Mouse (Mus musculus) CH12.LX (cell line): ENCODE results near the gene Chp1. TPM values are rescaled to one million over a fixed set of nuclear protein-coding genes. Genes with fewer than 3 reads are reported as not detected.

Experiments
- DNase-seq: peaks from one replicate; pipeline ENCODE4 v3.0.0-alpha.2; 2013; ENCODE audit errors: extremely low read depth
- H3K27ac ChIP-seq: 2 replicates; pipeline ENCODE4 v1.5.1; 2012; ENCODE audit warnings: low read depth, mild to moderate bottlenecking, control low read depth, moderate library complexity; ENCODE audit not compliant: insufficient read depth
- H3K27me3 ChIP-seq: replicated peaks from 2 replicates; pipeline ENCODE3; 2012; ENCODE audit warnings: inconsistent platforms
- H3K36me3 ChIP-seq, 2 experiments: replicated peaks in 1 of 2; 2 replicates each; pipeline versions ENCODE3 to v1.6.1; 2012; ENCODE audit warnings: inconsistent platforms in 1 of 2, low read length in 1 of 2, mild to moderate bottlenecking in 1 of 2, mixed read lengths in 1 of 2, moderate library complexity in 1 of 2; ENCODE audit not compliant: control insufficient read depth in 1 of 2, insufficient read depth in 1 of 2
- H3K4me1 ChIP-seq, 2 experiments: 2 replicates each; pipeline ENCODE4 v1.6.1; 2012; ENCODE audit warnings: inconsistent platforms in 1 of 2, moderate library complexity in 1 of 2; ENCODE audit not compliant: insufficient read depth in 2 of 2, control insufficient read depth in 1 of 2
- H3K4me2 ChIP-seq: 2 replicates; pipeline ENCODE4 v1.6.1; 2012; ENCODE audit warnings: low read depth, mild to moderate bottlenecking, control low read depth; ENCODE audit not compliant: poor library complexity, insufficient read depth, severe bottlenecking
- H3K4me3 ChIP-seq, 3 experiments: fragments of 150-350 bp in 1 of 3; sonication (generic) in 1 of 3; replicated peaks in 1 of 3; 2 replicates each; pipeline versions ENCODE3 to v1.5.1; 2011 to 2012; ENCODE audit warnings: low read depth in 2 of 3, low read length in 2 of 3, mild to moderate bottlenecking in 2 of 3, moderate library complexity in 2 of 3, control low read depth in 1 of 3, improper control_type of control experiment in 1 of 3, inconsistent platforms in 1 of 3, mixed read lengths in 1 of 3; ENCODE audit not compliant: poor library complexity in 1 of 3
- H3K79me2 ChIP-seq: replicated peaks from 2 replicates; pipeline ENCODE4 v1.6.1; 2012; ENCODE audit warnings: mild to moderate bottlenecking, moderate library complexity; ENCODE audit not compliant: control insufficient read depth, poor library complexity, insufficient read depth, severe bottlenecking; ENCODE audit errors: extremely low read depth
- H3K9ac ChIP-seq: 2 replicates; pipeline ENCODE4 v1.6.1; 2012; ENCODE audit warnings: low read depth, mild to moderate bottlenecking, control low read depth, moderate library complexity; ENCODE audit not compliant: insufficient read depth
- H3K9me3 ChIP-seq: replicated peaks from 2 replicates; pipeline ENCODE3; 2012; ENCODE audit warnings: low read length, inconsistent platforms, mixed read lengths
- BHLHE40 ChIP-seq: IDR thresholded peaks from 2 replicates; pipeline ENCODE4 v1.6.1; 2011; ENCODE audit warnings: mild to moderate bottlenecking, low read depth, low read length, improper control_type of control experiment
- CHD1 ChIP-seq: IDR thresholded peaks from 2 replicates; pipeline ENCODE4 v1.6.1; 2012; ENCODE audit warnings: low read depth, low read length, improper control_type of control experiment, inconsistent platforms
- CHD2 ChIP-seq: IDR thresholded peaks from 2 replicates; pipeline ENCODE4 v1.6.1; 2011; ENCODE audit warnings: low read length, improper control_type of control experiment
- E2F4 ChIP-seq: IDR thresholded peaks from 2 replicates; pipeline ENCODE4 v1.6.1; 2011; ENCODE audit warnings: low read depth, low read length, improper control_type of control experiment; ENCODE audit not compliant: insufficient replicate concordance
- ELF1 ChIP-seq: IDR thresholded peaks from 2 replicates; pipeline ENCODE4 v1.6.1; 2014; ENCODE audit warnings: low read depth, mild to moderate bottlenecking, inconsistent platforms, low read length, improper control_type of control experiment
- ETS1 ChIP-seq: conservative IDR thresholded peaks from 2 replicates; pipeline ENCODE4 v1.6.1; 2012; ENCODE audit warnings: low read depth, mild to moderate bottlenecking, inconsistent platforms, low read length, improper control_type of control experiment, moderate library complexity
- GABPA ChIP-seq: IDR thresholded peaks from 2 replicates; pipeline ENCODE4 v1.6.1; 2012; ENCODE audit warnings: low read depth, low read length, improper control_type of control experiment, inconsistent platforms; ENCODE audit not compliant: insufficient replicate concordance
- HCFC1 ChIP-seq: IDR thresholded peaks from 2 replicates; pipeline ENCODE4 v1.6.1; 2012; ENCODE audit warnings: low read depth, mild to moderate bottlenecking, inconsistent platforms, low read length, improper control_type of control experiment
- IRF4 ChIP-seq: IDR thresholded peaks from 2 replicates; pipeline ENCODE4 v1.6.1; 2014; ENCODE audit warnings: low read depth, mild to moderate bottlenecking, inconsistent platforms, low read length, improper control_type of control experiment
- POLR2A ChIP-seq: IDR thresholded peaks from 2 replicates; pipeline ENCODE4 v1.6.1; 2011; ENCODE audit warnings: low read depth, mild to moderate bottlenecking, improper control_type of control experiment, low read length
- RCOR1 ChIP-seq: conservative IDR thresholded peaks from 2 replicates; pipeline ENCODE4 v1.6.1; 2012; ENCODE audit warnings: low read depth, mild to moderate bottlenecking, inconsistent platforms, low read length, improper control_type of control experiment
- TBP ChIP-seq: conservative IDR thresholded peaks from 2 replicates; pipeline ENCODE4 v1.6.1; 2011; ENCODE audit warnings: low read depth, low read length, improper control_type of control experiment
- USF1 ChIP-seq: IDR thresholded peaks from 2 replicates; pipeline ENCODE4 v1.6.1; 2014; ENCODE audit warnings: low read depth, mild to moderate bottlenecking, inconsistent platforms, low read length, improper control_type of control experiment
- ZNF384 ChIP-seq: IDR thresholded peaks from 2 replicates; pipeline ENCODE4 v1.6.1; 2012; ENCODE audit warnings: low read depth, low read length, improper control_type of control experiment, inconsistent platforms
- dilution Hi-C: fragments of 300-500 bp; cut with MboI; formaldehyde crosslinking; loops from 2 replicates; pipeline ENCODE4 v1.14.3; 2020; ENCODE audit warnings: low sequenced_read_pairs; ENCODE audit not compliant: extremely low pct_unique_long_range_greater_than_20kb, extremely low pct_ligation_motif_present
- in situ Hi-C: fragments of 300-500 bp; cut with MboI; formaldehyde crosslinking; loops from 3 replicates; pipeline ENCODE4 v1.14.3; 2019; ENCODE audit warnings: low sequenced_read_pairs, low pct_ligation_motif_present, low pct_unique_long_range_greater_than_20kb, mixed read lengths
- polyA plus RNA-seq: library from polyadenylated mRNA; unstranded; fragments of >175 nt; gene quantifications from 2 replicates; pipeline ENCODE4 v1.2.1, GENCODE M21; 2012; ENCODE audit warnings: low read depth; ENCODE audit not compliant: insufficient read length
- total RNA-seq, 2 experiments: library from RNA; depleted of rRNA; stranded (reverse); fragments of 300-350 nt in 1 of 2; fragments of >200 nt in 1 of 2; gene quantifications; 2 replicates each; pipeline ENCODE4 v1.2.3; 2012 to 2014

The Chp1 gene
- total and polyA plus RNA-seq, 3 experiments = 29.9 to 55.9 (median 47.9) TPM

DNA sequence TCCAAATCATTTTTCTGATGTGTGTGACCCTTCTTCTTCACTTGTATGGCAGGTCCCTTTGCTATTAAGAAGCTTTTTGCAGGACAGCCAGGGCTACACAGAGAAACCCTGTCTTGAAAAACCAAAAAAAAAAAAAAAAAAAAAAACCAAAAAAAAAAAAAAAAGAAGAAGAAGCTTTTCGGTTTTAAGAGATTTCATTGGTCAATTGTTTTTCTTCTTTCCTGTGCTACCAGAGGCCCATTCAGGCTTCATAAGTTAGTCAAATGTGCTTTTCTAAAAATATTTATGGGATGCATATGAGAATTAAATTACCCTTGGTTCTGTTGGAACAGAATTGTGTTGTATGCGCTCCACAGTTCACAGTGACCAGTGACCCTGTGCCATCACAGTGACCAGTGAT is 48.6 kb upstream of the Chp1 start:
- no peaks in the 10 kb centered on the region for H3K36me3 ChIP-seq
- H3K4me3 ChIP-seq = no peak overlapping the region
- no peaks in the 10 kb centered on the region for H3K9me3 ChIP-seq
- no peak for DNase-seq
- H3K27ac ChIP-seq = no peak overlapping the region
- no peaks in the 10 kb centered on the region for H3K4me1 ChIP-seq
- in situ Hi-C loops (no loop called here), dilution Hi-C loops (no loop called here)
- H3K79me2 ChIP-seq = no peaks in the 10 kb centered on the region
- H3K27me3 ChIP-seq = no peaks in the 10 kb centered on the region
- H3K9ac ChIP-seq = no peak overlapping the region
- TF ChIP-seq ETS1 (no peak), ZNF384 (peak; percentile 80), E2F4 (no peak), CHD2 (no peak), USF1 (no peak), RCOR1 (no peak), GABPA (no peak), ELF1 (no peak)
- TF ChIP-seq, all 38 proteins: peak for 1
- no peak overlapping the region for H3K4me2 ChIP-seq

DNA sequence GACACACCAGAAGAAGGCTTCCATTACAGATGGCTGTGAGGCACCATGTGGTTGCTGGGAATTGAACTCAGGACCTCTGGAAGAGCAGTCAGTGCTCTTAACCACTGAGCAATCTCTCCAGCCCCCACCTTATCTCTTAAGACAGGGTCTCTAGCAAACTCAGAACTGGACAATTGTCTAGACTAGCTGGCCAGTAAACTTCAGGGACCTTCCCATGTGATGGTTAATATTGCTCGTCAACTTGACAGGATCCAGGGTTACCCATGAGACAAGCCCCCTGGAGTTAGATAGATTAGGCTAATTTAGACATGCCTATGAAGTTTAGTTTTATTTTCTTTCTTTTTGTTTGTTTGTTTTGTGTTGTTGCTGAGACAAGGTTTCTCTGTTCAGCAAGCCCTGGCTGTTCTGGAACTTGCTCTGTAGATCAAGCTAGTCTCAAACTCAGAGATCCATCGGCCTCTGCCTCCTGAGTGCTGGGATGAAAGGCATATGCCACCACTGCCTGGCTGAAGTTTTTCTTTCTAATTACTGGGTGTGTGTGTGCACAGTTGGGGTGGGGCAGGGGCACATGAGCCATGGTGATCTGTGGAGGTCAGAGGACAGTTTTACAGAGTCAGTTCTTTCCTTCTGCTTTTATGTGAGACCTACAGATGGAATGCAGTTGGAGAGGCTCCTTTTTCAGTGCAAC is 46.4 kb upstream of the Chp1 start:
- TF ChIP-seq BHLHE40 (no peak), ELF1 (no peak), POLR2A (no peak), CHD1 (no peak), IRF4 (no peak), USF1 (no peak), ETS1 (no peak), HCFC1 (no peak), TBP (no peak)
- H3K4me2 ChIP-seq = no peak overlapping the region
- dilution Hi-C loops = no loop called here
- no peak overlapping the region for H3K9ac ChIP-seq
- no peaks in the 10 kb centered on the region for H3K9me3 ChIP-seq
- no peak overlapping the region for H3K27ac ChIP-seq
- in situ Hi-C loops = no loop called here
- DNase-seq = no peak
- peaks cover 3 to 4% of the 10 kb centered on the region in 2 experiments; a peak in 2 of 4 replicates for H3K4me1 ChIP-seq
- no peaks in the 10 kb centered on the region for H3K79me2 ChIP-seq
- no peak overlapping the region for H3K4me3 ChIP-seq
- H3K27me3 ChIP-seq = no peaks in the 10 kb centered on the region
- no peaks in the 10 kb centered on the region for H3K36me3 ChIP-seq
